Mouse (Mus musculus) cerebellum, postnatal 14 days (tissue): ENCODE data around the gene Slc9a2.
"Not testable (repeated sequence)": the region's sequence is repeated elsewhere in the genome, so short reads cannot be mapped to it uniquely, and the experiment has no call there.

ENCODE experiments used
- DNase-seq, 2 experiments: peaks; one replicate each; pipeline ENCODE4 v3.0.0; 2021; ENCODE audit warnings: mixed read lengths in 2 of 2

Gene Slc9a2

GRCm38 (mm10) chr1:40680067-40680867 is at the start of gene Slc9a2:
TSS of gene Slc9a2 (plus strand) at chr1:40680574.
- peak; percentile 40 to 69 for DNase-seq

DNA sequence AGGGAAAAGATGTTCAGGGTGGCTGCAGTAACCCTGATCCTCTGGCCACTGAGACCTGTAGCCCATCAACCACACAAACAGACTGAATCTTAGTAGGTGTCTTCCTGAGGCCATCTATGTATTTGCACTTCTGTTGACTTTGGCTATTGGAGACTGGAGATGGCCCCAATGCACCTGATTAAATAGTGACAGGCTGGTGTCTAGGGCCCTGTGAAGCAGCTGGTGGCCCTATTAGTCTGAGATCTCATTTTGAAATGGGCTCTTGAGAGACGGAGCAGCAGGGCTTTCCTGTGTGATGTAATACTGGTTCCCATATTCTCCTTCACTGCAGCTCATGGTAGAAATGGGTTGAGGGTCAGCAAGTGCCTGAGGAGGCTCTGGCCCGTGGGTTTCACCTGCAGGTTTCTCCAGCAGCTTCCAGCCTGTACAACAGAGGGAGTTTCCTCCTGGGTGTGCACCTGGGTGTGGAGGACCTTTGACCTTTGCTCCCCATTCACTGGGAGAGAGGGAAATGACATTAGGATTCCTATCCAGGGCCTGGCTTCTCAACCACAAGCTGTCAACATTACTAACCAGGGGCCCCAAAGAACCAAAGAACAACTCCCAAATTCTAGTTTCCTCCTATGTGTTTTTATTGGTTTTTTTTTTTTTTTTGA is 47.8 kb upstream of the Slc9a2 start:
- no peak for DNase-seq

DNA sequence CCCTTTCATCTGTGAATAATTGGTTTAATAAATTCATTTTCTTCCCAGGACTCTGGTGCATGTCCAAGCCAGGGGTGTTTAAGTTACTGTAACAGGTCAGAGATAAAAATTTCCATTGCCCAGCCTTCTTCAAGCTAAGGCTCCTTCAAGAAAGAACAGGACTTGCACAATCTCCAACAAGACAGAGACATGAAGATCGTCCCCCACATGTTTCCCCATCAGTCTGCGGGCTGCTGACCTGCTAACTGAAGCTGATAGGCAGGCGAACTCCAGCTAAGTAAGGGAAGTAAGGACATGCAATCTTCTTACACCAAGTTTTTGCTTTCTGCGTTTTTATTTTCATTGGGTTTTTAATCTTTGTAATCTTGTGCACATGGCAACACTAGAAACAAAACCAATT is 45.8 kb upstream of the Slc9a2 start:
- DNase-seq = no peak

DNA sequence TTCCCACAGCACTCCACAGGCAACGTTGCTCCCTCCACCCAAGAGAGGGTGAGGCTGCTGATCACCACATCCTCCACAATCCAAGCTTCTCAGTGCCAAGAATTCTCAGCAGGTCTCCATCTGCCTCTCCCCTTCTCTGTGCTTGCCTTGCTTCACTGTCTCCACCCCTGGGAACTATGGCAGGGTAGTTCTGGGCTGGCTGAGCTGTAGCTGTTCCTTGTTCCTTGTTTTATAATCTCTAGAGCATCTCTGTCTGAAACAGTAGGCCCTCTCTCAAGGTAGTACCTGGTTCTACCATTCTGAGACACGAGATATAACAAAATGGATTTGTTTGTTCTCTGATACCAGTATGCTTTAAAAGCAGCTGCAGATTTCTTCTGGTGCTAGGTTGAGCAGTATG is 32.1 kb upstream of the Slc9a2 start:
- DNase-seq = no peak

- no peak for DNase-seq
These were observed 29.4 kb upstream of the Slc9a2 start for GRCm38 (mm10) chr1:40650803-40651497.

GRCm38 (mm10) chr1:40657035-40657434 is 23.3 kb upstream of the Slc9a2 start:
- DNase-seq = no peak

GRCm38 (mm10) chr1:40657978-40658496 is 22.3 kb upstream of the Slc9a2 start:
- peak; percentile 52 to 72 for DNase-seq

GRCm38 (mm10) chr1:40659017-40659416 is 21.4 kb upstream of the Slc9a2 start:
- DNase-seq = no peak

- DNase-seq = no peak
These were observed 20.9 kb upstream of the Slc9a2 start for GRCm38 (mm10) chr1:40659496-40659895.

- no peak for DNase-seq
These were observed 19.5 kb upstream of the Slc9a2 start for GRCm38 (mm10) chr1:40660838-40661237.

GRCm38 (mm10) chr1:40665401-40666370 is 14.7 kb upstream of the Slc9a2 start:
- DNase-seq = no peak

- DNase-seq = not testable (repeated sequence)
These were observed 12.9 kb upstream of the Slc9a2 start for GRCm38 (mm10) chr1:40667442-40667841.

DNA sequence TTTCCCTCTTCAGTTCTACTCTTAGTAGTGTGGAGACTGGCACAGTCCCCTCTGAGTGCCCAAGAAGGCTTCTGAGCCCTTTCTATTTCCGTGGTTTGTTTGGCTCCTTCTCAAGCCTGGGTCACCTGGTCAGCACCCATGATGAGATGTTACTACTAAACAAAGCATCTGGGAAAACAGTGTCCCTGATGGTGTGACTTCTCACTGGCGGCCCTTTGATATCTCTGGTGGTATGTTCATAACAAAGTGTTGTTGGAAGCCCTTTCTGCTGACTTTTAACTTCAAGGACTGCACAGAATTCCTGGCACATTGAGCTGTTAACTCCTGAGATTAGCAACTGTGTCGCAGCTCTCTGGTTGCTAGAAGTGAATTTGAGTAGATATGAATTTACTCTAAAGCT is 10.3 kb upstream of the Slc9a2 start:
- DNase-seq = no peak

GRCm38 (mm10) chr1:40671490-40671889 is 8.9 kb upstream of the Slc9a2 start:
- DNase-seq = no peak

DNA sequence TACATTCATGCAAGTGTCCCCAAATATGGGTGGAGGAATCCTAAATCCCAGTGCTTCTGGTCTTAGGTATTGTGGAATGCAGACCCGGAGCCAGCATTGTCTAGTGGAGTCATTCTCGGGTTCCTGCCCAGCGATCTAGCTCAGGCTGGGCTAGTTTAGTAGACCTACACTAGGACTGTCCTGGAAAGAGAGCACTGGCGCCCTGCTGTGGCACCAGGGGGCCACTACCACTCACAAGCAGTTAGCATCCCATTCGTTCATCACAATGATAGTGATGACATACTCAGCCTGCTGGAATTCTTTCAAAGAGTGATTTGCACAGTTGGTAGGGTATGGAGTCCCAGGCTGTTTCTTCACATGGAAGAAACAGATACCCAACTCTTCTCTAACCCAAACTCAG is 3.1 kb upstream of the Slc9a2 start:
- no peak for DNase-seq

- DNase-seq = peak; percentile 36 to 40
These were observed 709 bp downstream of the Slc9a2 start for GRCm38 (mm10) chr1:40680868-40681698.

DNA sequence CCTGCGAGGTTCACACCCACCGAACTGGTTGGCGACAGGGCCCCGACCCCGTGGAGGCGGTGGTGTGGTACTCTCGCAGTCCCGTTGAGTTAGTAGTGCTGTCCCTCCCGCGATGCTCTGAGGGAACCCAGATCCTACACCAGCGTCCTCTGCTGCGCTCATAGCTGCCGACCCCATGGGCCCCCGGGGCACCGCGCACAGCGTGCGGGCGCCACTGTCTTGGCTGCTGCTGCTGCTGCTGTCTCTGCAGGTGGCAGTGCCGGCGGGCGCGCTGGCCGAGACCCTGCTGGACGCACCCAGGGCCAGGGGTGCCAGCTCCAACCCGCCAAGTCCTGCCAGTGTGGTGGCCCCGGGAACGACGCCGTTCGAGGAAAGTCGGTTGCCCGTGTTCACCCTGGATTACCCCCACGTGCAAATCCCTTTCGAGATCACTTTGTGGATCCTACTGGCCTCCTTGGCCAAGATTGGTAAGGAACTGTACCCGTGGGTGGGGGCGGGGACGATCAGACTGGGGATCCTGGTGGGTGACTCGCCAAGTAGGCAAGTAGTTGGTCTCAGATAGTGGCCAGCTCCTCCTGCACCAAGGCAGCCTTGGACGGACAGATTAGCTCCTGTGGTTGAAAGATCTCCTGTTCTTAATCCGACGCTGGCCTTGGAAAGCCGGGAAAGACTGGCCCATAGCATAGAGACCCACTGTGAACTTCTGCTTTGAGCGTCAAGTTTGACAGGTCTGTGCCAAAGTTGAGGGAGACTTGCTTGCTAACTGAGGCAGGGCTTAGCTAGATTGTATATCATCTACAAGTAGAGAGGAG is 1.5 kb downstream of the Slc9a2 start:
- peak; percentile 18 to 20 for DNase-seq

DNA sequence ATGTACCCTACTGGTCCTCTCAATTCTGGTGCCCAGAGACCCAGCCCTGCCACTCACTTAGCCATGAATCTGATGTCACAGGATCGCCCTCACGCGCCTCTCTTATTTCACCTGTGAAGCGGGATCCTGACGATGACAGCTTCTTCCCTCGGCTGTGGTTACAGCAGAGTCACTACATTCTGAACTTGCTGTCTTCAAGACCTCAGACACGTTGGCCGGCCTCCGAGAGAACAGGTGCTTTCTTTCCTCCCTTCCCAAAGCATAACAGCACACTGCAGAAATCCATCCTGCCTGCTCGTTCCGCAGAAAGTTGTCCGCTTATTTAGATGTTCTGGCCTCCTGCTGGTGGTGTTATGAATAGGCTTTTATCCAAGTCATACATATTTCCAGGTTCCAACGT is 13.9 kb downstream of the Slc9a2 start:
- no peak for DNase-seq

GRCm38 (mm10) chr1:40696436-40696835 is 16.1 kb downstream of the Slc9a2 start:
- DNase-seq = no peak

DNA sequence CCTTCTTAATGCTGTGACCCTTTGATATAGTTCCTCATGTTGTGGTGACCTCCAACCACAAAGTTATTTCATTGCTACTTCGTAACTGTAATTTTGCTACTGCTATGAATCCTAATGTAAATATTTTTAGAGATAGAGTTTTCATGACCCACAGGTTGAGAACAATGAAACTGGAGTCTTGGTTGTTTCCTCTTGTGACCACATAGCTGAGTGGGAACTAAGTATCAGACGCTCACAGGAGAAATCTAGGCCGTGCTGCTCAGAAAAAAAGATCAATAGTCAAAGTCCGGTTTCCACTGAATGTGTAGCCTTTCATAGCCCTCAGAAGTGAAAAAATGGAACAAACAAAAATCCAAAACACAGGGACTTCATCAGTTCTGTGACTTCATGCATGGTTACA is 24.7 kb downstream of the Slc9a2 start:
- DNase-seq = no peak
